Mouse (Mus musculus) heart, embryonic 14.5 days (tissue): ENCODE measurements around the gene Oas1c. TPM values are rescaled to one million over a fixed set of nuclear protein-coding genes. Genes with fewer than 3 reads are reported as not detected.

Experiments used
- ATAC-seq: fragments of 200-750 bp; cut with Nextera tagmentation; 2 replicates; pipeline ENCODE4 v1.8.0; 2017; ENCODE audit warnings: low read depth, moderate TSS enrichment; ENCODE audit not compliant: insufficient number of reproducible peaks, insufficient read depth, low FRiP score
- H3K27ac ChIP-seq, 2 experiments: fragments of 200-500 bp in 1 of 2; fragments of 300-500 bp in 1 of 2; sonication (generic) in 1 of 2; replicated peaks in 1 of 2; 2 replicates each; pipeline ENCODE4 v1.5.1; 2012 to 2014; ENCODE audit warnings: low read depth in 2 of 2, low read length in 2 of 2, control low read depth in 1 of 2, mild to moderate bottlenecking in 1 of 2, mixed read lengths in 1 of 2; ENCODE audit not compliant: control insufficient read depth in 1 of 2, insufficient read depth in 1 of 2
- H3K27me3 ChIP-seq: fragments of 300-500 bp; sonication (generic); 2 replicates; pipeline ENCODE4 v1.6.1; 2014; ENCODE audit warnings: mild to moderate bottlenecking, low read length, control low read depth; ENCODE audit not compliant: control insufficient read depth, insufficient read depth
- H3K36me3 ChIP-seq: fragments of 300-500 bp; sonication (generic); 2 replicates; pipeline ENCODE4 v1.6.1; 2014; ENCODE audit warnings: mild to moderate bottlenecking, control low read depth, low read length, mixed read lengths; ENCODE audit not compliant: control insufficient read depth, insufficient read depth
- H3K4me1 ChIP-seq, 2 experiments: fragments of 200-500 bp in 1 of 2; fragments of 300-500 bp in 1 of 2; sonication (generic) in 1 of 2; 2 replicates each; pipeline ENCODE4 v1.6.1; 2012 to 2014; ENCODE audit warnings: low read length in 2 of 2, control low read depth in 1 of 2, mixed read lengths in 1 of 2; ENCODE audit not compliant: control insufficient read depth in 2 of 2, insufficient read depth in 2 of 2
- H3K4me2 ChIP-seq: fragments of 300-500 bp; sonication (generic); 2 replicates; pipeline ENCODE4 v1.6.1; 2014; ENCODE audit warnings: mild to moderate bottlenecking, low read length
- H3K4me3 ChIP-seq, 2 experiments: fragments of 200-500 bp in 1 of 2; fragments of 300-500 bp in 1 of 2; sonication (generic) in 1 of 2; 2 replicates each; pipeline ENCODE4 v1.5.1; 2012 to 2014; ENCODE audit warnings: low read length in 2 of 2, mild to moderate bottlenecking in 2 of 2, control low read depth in 1 of 2, low read depth in 1 of 2, moderate library complexity in 1 of 2; ENCODE audit not compliant: control insufficient read depth in 1 of 2, insufficient read depth in 1 of 2
- H3K9ac ChIP-seq: fragments of 300-500 bp; sonication (generic); 2 replicates; pipeline ENCODE4 v1.6.1; 2014; ENCODE audit warnings: mild to moderate bottlenecking, low read length
- H3K9me3 ChIP-seq: fragments of 300-500 bp; sonication (generic); 2 replicates; pipeline ENCODE4 v1.6.1; 2016; ENCODE audit warnings: low read length, control low read depth; ENCODE audit not compliant: control insufficient read depth
- WGBS: fragments of 180-500 bp; shearing (Covaris S2); extraction: QIAGEN DNeasy Blood & Tissue Kit; methylation state at CpG from one replicate; pipeline ENCODE4 v1.1.7; 2014; 5-methylcytosine and 5-hydroxymethylcytosine counted together
- polyA plus RNA-seq: library from polyadenylated mRNA; unstranded; fragments of >200 nt; fragmentation: Nextera tagmentation; extraction: Ambion mirVana; gene quantifications from 2 replicates; pipeline ENCODE4 v1.2.1, GENCODE M21; 2014

Oas1c gene
- polyA plus RNA-seq, 1 experiment from 2014 or later, result 0.31 TPM

- Histone ChIP-seq H3K4me2 (peak overlapping the region; percentile 6; the same call in 1 of the 2 replicates), H3K4me1 (peaks cover 27 to 29% of the 10 kb centered on the region in 2 experiments), H3K36me3 (no peaks in the 10 kb centered on the region), H3K9me3 (no peaks in the 10 kb centered on the region), H3K27me3 (no peaks in the 10 kb centered on the region), H3K4me3 (no peak overlapping the region), H3K9ac (no peak overlapping the region), H3K27ac (peak overlapping the region; percentile 56 to 63)
- WGBS, result 3% methylated on average over 3 of the region's 3 CpGs
- ATAC-seq, result no peak
Observed at GRCm38 (mm10) chr5:120779922-120780321, 32.4 kb downstream of the Oas1c start.

GRCm38 (mm10) chr5:120778941-120779340, 33.4 kb downstream of the Oas1c start:
- Histone ChIP-seq H3K4me1 (peaks cover 29 to 31% of the 10 kb centered on the region in 2 experiments), H3K4me2 (no peak overlapping the region), H3K4me3 (no peak overlapping the region), H3K27me3 (no peaks in the 10 kb centered on the region), H3K9ac (no peak overlapping the region), H3K36me3 (no peaks in the 10 kb centered on the region), H3K9me3 (no peaks in the 10 kb centered on the region), H3K27ac (no peak overlapping the region)
- ATAC-seq, result no peak
- WGBS, result 52% methylated on average over 2 of the region's 2 CpGs

GRCm38 (mm10) chr5:120777478-120777877, 34.8 kb downstream of the Oas1c start, which contains the start of gene Oas3:
Gene Oas3 (minus strand): TSS chr5:120777661.
- no peak within 1 kb of the TSS for H3K4me3 ChIP-seq
- no peak within 1 kb of the TSS for H3K4me2 ChIP-seq
- peaks cover 29 to 31% of the 10 kb centered on the region in 2 experiments for H3K4me1 ChIP-seq
- no peaks in the 10 kb centered on the region for H3K9me3 ChIP-seq
- no peaks in the 10 kb centered on the region for H3K36me3 ChIP-seq
- H3K27me3 ChIP-seq, result no peaks in the 10 kb centered on the region
- H3K9ac ChIP-seq, result no peak within 1 kb of the TSS
- 79% methylated on average over 9 of the region's 9 CpGs for WGBS
- H3K27ac ChIP-seq, result no peak within 1 kb of the TSS
- ATAC-seq, result no peak

- Histone ChIP-seq H3K27me3 (no peaks in the 10 kb centered on the region), H3K27ac (no peak overlapping the region), H3K9me3 (no peaks in the 10 kb centered on the region), H3K36me3 (no peaks in the 10 kb centered on the region), H3K9ac (no peak overlapping the region), H3K4me1 (peaks cover 29 to 31% of the 10 kb centered on the region in 2 experiments), H3K4me3 (no peak overlapping the region), H3K4me2 (no peak overlapping the region)
- WGBS, result 80% methylated on average over 5 of the region's 5 CpGs
- no peak for ATAC-seq
Observed at GRCm38 (mm10) chr5:120776801-120777200, 35.5 kb downstream of the Oas1c start.

GRCm38 (mm10) chr5:120775287-120775985, 36.9 kb downstream of the Oas1c start:
- no peaks in the 10 kb centered on the region for H3K9me3 ChIP-seq
- no peak for ATAC-seq
- no peaks in the 10 kb centered on the region for H3K36me3 ChIP-seq
- no peak overlapping the region for H3K4me3 ChIP-seq
- H3K27ac ChIP-seq, result 0 out of 4 replicates have a peak overlapping the region, but pooled peaks have one; percentile 5 to 55
- no peak overlapping the region for H3K4me2 ChIP-seq
- no peaks in the 10 kb centered on the region for H3K27me3 ChIP-seq
- peaks cover 26 to 27% of the 10 kb centered on the region in 2 experiments for H3K4me1 ChIP-seq
- WGBS, result 50% methylated on average over 14 of the region's 14 CpGs
- no peak overlapping the region for H3K9ac ChIP-seq

GRCm38 (mm10) chr5:120769396-120769795, 42.9 kb downstream of the Oas1c start:
- H3K27ac ChIP-seq, result no peak overlapping the region
- H3K36me3 ChIP-seq, result no peaks in the 10 kb centered on the region
- no peaks in the 10 kb centered on the region; a peak in 1 of 4 replicates for H3K4me1 ChIP-seq
- ATAC-seq, result no peak; the same call in 1 of the 2 replicates
- H3K4me3 ChIP-seq, result no peak overlapping the region
- no peak overlapping the region for H3K9ac ChIP-seq
- no peak overlapping the region for H3K4me2 ChIP-seq
- no peaks in the 10 kb centered on the region for H3K27me3 ChIP-seq
- peaks cover 4% of the 10 kb centered on the region; the same call in 1 of the 2 replicates for H3K9me3 ChIP-seq
- WGBS, result 29% methylated on average over 3 of the region's 3 CpGs

- Histone ChIP-seq H3K27me3 (no peaks in the 10 kb centered on the region; the same call in 1 of the 2 replicates), H3K4me1 (peaks cover 0 to 4% of the 10 kb centered on the region in 2 experiments; a peak in 2 of 4 replicates), H3K4me3 (no peak overlapping the region), H3K36me3 (no peaks in the 10 kb centered on the region), H3K9me3 (peaks cover 4% of the 10 kb centered on the region; the same call in 1 of the 2 replicates), H3K27ac (no peak overlapping the region), H3K9ac (no peak overlapping the region), H3K4me2 (no peak overlapping the region)
- WGBS, result 62% methylated on average over 8 of the region's 8 CpGs
- no peak for ATAC-seq
Observed at GRCm38 (mm10) chr5:120765010-120765409, 47.3 kb downstream of the Oas1c start.
